Mouse (Mus musculus) midbrain, embryonic 13.5 days (tissue): ENCODE measurements around the gene Kif5a. TPM values are rescaled to one million over a fixed set of nuclear protein-coding genes. Genes with fewer than 3 reads are reported as not detected.

Source experiments
- ATAC-seq: fragments of 200-750 bp; cut with Nextera tagmentation; 2 replicates; pipeline ENCODE4 v1.8.0; 2017; ENCODE audit warnings: mild to moderate bottlenecking, moderate TSS enrichment, moderate library complexity
- H3K27ac ChIP-seq: fragments of 300-500 bp; sonication (generic); 2 replicates; pipeline ENCODE4 v1.5.1; 2015; ENCODE audit warnings: inconsistent platforms, mild to moderate bottlenecking, moderate library complexity
- H3K27me3 ChIP-seq: fragments of 300-500 bp; sonication (generic); 2 replicates; pipeline ENCODE4 v1.6.1; 2015; ENCODE audit warnings: mild to moderate bottlenecking, inconsistent platforms
- H3K36me3 ChIP-seq: fragments of 300-500 bp; sonication (generic); 2 replicates; pipeline ENCODE4 v1.6.1; 2015; ENCODE audit warnings: mild to moderate bottlenecking, inconsistent platforms
- H3K4me1 ChIP-seq: fragments of 300-500 bp; sonication (generic); replicated peaks from 2 replicates; pipeline ENCODE4 v1.6.1; 2015; ENCODE audit warnings: inconsistent platforms
- H3K4me2 ChIP-seq: fragments of 300-500 bp; sonication (generic); replicated peaks from 2 replicates; pipeline ENCODE4 v1.6.1; 2015; ENCODE audit warnings: moderate library complexity, mild to moderate bottlenecking, inconsistent platforms
- H3K4me3 ChIP-seq: fragments of 300-500 bp; sonication (generic); replicated peaks from 2 replicates; pipeline ENCODE4 v1.5.1; 2015; ENCODE audit warnings: mild to moderate bottlenecking, inconsistent platforms
- H3K9ac ChIP-seq: fragments of 300-500 bp; sonication (generic); replicated peaks from 2 replicates; pipeline ENCODE4 v1.6.1; 2015; ENCODE audit warnings: mild to moderate bottlenecking, inconsistent platforms
- H3K9me3 ChIP-seq: fragments of 300-500 bp; sonication (generic); 2 replicates; pipeline ENCODE4 v1.6.1; 2016; ENCODE audit warnings: mild to moderate bottlenecking, inconsistent platforms
- WGBS: fragments of 180-500 bp; shearing (Covaris S2); methylation state at CpG from one replicate; pipeline ENCODE4 v1.1.7; 2015; 5-methylcytosine and 5-hydroxymethylcytosine counted together
- polyA plus RNA-seq: library from polyadenylated mRNA; unstranded; fragments of >200 nt; fragmentation: Nextera tagmentation; extraction: Ambion mirVana; gene quantifications from 2 replicates; pipeline ENCODE4 v1.2.1, GENCODE M21; 2015

The Kif5a gene
- polyA plus RNA-seq, 1 experiment from 2014 or later, result 73.0 TPM

GRCm38 (mm10) chr10:127185101-127185500, 78.0 kb downstream of the Kif5a start:
- Histone ChIP-seq H3K27me3 (peaks cover 23% of the 10 kb centered on the region), H3K4me3 (no peak overlapping the region), H3K36me3 (peaks cover 7% of the 10 kb centered on the region; the same call in 1 of the 2 replicates), H3K27ac (no peak overlapping the region), H3K4me1 (peaks cover 49% of the 10 kb centered on the region), H3K4me2 (no peak overlapping the region), H3K9ac (no peak overlapping the region), H3K9me3 (no peaks in the 10 kb centered on the region)
- no peak for ATAC-seq
- WGBS, result 72% methylated on average over 9 of the region's 9 CpGs

DNA sequence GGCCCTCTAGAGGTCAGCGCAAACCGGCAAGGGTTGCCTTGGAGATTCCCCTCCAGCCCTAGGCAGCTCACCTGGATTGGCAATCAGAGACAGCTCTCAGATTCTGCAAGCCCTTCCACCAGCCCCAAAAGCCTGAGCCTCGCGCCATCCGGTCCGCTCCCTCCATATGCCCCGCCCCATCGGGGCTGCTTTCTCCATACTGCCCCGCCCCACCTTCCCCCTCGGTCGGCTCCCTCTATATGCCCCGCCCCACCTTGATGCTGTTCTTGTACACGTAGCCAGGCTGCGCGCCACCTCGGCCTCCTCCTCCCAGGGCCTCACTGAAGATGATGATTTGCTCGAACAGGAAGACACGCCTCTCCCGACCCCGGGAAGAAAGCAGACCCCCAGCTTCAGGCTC, 79.4 kb downstream of the Kif5a start:
- no peak for ATAC-seq
- 13% methylated on average over 20 of the region's 20 CpGs for WGBS

DNA sequence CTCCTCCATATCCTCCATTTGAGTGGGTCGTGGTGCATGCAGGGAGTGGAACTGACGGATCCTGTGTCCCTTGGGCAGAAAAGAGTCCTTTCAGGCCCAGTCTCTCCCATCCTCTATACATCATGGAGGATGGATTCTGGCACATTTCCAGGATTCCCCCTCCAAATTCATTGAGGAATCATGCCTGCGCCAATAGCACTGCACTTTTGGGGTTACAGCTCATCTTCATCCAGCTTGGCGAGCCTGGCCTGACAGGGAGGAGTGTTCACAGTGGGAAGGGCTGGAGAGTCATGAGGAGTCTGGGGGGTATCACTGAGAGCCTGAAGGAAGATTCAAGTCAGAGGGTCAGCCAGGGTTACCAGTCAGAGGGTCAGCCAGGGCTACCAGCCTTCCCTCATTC, 80.5 kb downstream of the Kif5a start:
- Histone ChIP-seq H3K27ac (no peak overlapping the region), H3K27me3 (peaks cover 47% of the 10 kb centered on the region)
- ATAC-seq, result no peak

More for the DNA sequence above, 79.4 kb downstream of the Kif5a start:
- Histone ChIP-seq H3K27ac (no peak overlapping the region), H3K4me3 (no peak overlapping the region), H3K9me3 (no peaks in the 10 kb centered on the region), H3K27me3 (peaks cover 36% of the 10 kb centered on the region), H3K36me3 (peaks cover 7% of the 10 kb centered on the region; the same call in 1 of the 2 replicates), H3K9ac (peak overlapping the region; percentile 47; the same call in 1 of the 2 replicates), H3K4me2 (peak overlapping the region; percentile 29), H3K4me1 (peaks cover 40% of the 10 kb centered on the region)

GRCm38 (mm10) chr10:127181566-127181965, 81.6 kb downstream of the Kif5a start:
- no peak overlapping the region for H3K9ac ChIP-seq

More for the DNA sequence above, 80.5 kb downstream of the Kif5a start:
- H3K9ac ChIP-seq, result no peak overlapping the region
- WGBS, result 96% methylated on average over 4 of the region's 4 CpGs
- peaks cover 44% of the 10 kb centered on the region for H3K4me1 ChIP-seq
- H3K4me2 ChIP-seq, result no peak overlapping the region
- H3K36me3 ChIP-seq, result peaks cover 7% of the 10 kb centered on the region; the same call in 1 of the 2 replicates
- H3K4me3 ChIP-seq, result no peak overlapping the region
- H3K9me3 ChIP-seq, result no peaks in the 10 kb centered on the region

DNA sequence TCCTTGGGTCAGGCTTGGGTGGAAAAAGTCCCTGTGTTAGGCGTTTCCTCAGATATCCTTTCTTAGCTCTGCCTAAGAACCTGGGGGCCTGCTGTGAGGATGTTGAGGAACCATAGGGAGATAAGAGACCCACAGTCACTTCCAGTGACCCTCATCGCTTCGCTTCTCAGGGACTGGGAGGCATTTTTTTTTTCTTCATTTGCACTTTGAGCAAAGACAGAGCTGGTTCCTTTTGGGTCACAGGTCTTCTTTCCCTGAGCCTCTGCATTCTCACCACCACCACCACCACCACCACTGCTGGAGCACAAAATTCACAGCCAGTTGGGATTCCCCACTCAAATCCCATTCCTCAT, 82.5 kb downstream of the Kif5a start:
- no peaks in the 10 kb centered on the region for H3K9me3 ChIP-seq
- peak overlapping the region; percentile 46; the same call in 1 of the 2 replicates for H3K4me2 ChIP-seq
- H3K27ac ChIP-seq, result no peak overlapping the region
- 6% methylated on average over 3 of the region's 3 CpGs for WGBS
- H3K9ac ChIP-seq, result no peak overlapping the region
- H3K4me3 ChIP-seq, result peak overlapping the region; percentile 16
- peaks cover 43% of the 10 kb centered on the region for H3K4me1 ChIP-seq
- H3K27me3 ChIP-seq, result peaks cover 65% of the 10 kb centered on the region
- ATAC-seq, result no peak
- no peaks in the 10 kb centered on the region for H3K36me3 ChIP-seq

More at GRCm38 (mm10) chr10:127181566-127181965, 81.6 kb downstream of the Kif5a start:
- Histone ChIP-seq H3K4me2 (no peak overlapping the region), H3K27ac (no peak overlapping the region), H3K9me3 (no peaks in the 10 kb centered on the region), H3K4me1 (peaks cover 43% of the 10 kb centered on the region), H3K4me3 (no peak overlapping the region), H3K27me3 (peaks cover 57% of the 10 kb centered on the region), H3K36me3 (peaks cover 2% of the 10 kb centered on the region; the same call in 1 of the 2 replicates)
- WGBS, result 64% methylated on average over 6 of the region's 6 CpGs
- ATAC-seq, result no peak

GRCm38 (mm10) chr10:127179871-127180694, 83.1 kb downstream of the Kif5a start, which contains the start of gene Slc26a10:
TSS of gene Slc26a10 (minus strand) at chr10:127180645.
- Histone ChIP-seq H3K9me3 (no peaks in the 10 kb centered on the region), H3K4me2 (peak within 1 kb of the TSS; percentile 46), H3K27me3 (peaks cover 67% of the 10 kb centered on the region), H3K9ac (peak within 1 kb of the TSS; percentile 56; the same call in 1 of the 2 replicates), H3K4me3 (peak within 1 kb of the TSS; percentile 16), H3K36me3 (no peaks in the 10 kb centered on the region), H3K27ac (no peak within 1 kb of the TSS), H3K4me1 (peaks cover 43% of the 10 kb centered on the region)
- WGBS, result 1% methylated on average over 34 of the region's 34 CpGs
- no peak for ATAC-seq

DNA sequence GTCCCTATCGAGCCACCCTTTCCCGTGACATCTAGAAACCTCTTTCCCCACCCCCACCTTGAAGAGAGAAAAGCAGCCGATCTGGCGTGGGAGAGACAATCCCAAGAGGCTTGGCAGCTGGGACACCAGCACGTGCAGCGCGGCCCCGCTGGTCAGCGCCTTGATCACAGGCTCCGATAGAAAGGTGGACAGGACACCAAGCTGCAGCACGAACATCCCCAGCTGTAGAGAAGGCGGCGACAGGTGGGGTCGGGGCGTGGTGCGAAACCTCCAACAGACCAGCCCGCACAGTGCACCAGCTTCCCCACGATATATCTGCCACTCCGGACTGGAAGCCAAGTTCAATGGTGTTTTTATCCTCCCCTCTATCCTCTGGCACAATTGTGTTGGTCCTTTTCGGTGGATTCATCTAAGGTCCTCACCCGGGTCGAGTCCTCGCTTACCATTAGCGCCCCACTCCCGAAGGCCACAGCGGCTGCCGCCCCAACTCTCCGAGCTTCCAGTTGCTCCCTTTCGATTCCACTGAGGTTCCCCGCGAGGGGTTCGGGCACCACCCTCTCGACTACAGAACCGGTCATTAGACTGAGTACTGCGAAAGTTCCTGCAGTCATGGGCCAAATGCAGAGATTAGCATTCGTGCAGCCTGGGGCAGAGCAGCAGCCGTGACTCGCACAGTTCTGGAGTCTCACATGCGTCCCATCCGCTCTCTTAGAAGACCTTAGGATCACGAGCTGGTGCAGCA, 84.7 kb downstream of the Kif5a start:
- Histone ChIP-seq H3K4me1 (peaks cover 27% of the 10 kb centered on the region), H3K4me2 (peak overlapping the region; percentile 45), H3K27ac (no peak overlapping the region), H3K4me3 (peak overlapping the region; percentile 25), H3K9ac (no peak overlapping the region), H3K36me3 (0 out of 2 replicates have a peak, but pooled peaks cover 3% of the 10 kb centered on the region), H3K9me3 (no peaks in the 10 kb centered on the region), H3K27me3 (peaks cover 72% of the 10 kb centered on the region)
- WGBS, result 4% methylated on average over 41 of the region's 41 CpGs
- no peak for ATAC-seq

- Histone ChIP-seq H3K4me2 (peak overlapping the region; percentile 45), H3K9ac (no peak overlapping the region), H3K27ac (no peak overlapping the region), H3K4me1 (peaks cover 25% of the 10 kb centered on the region), H3K4me3 (peak overlapping the region; percentile 25), H3K9me3 (no peaks in the 10 kb centered on the region), H3K36me3 (0 out of 2 replicates have a peak, but pooled peaks cover 8% of the 10 kb centered on the region), H3K27me3 (peaks cover 68% of the 10 kb centered on the region)
- ATAC-seq, result peak; percentile 62
- 1% methylated on average over 23 of the region's 23 CpGs for WGBS
Observed at GRCm38 (mm10) chr10:127177719-127178118, 85.4 kb downstream of the Kif5a start.

DNA sequence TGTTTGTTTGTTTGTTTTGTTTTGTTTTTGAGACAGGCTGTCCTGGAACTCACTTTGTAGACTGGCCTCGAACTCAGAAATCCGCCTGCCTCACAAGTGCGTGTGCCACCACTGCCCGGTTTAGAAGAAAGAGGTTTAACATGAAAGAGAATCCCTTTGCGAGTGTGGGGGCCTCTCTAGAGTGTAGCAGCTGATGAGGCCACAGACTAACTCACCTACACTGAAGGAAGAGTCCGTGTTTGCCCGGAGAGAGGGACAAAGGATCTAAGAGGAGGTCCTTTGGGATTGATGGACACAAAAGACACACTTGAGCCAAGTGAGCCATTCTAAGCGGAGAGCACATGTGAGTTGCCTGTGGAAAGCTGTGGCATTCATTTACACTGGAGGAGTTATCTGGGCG, 85.9 kb downstream of the Kif5a start:
- no peak overlapping the region for H3K9ac ChIP-seq
- peak overlapping the region; percentile 25; the same call in 1 of the 2 replicates for H3K4me3 ChIP-seq
- peaks cover 69% of the 10 kb centered on the region for H3K27me3 ChIP-seq
- ATAC-seq, result 0 out of 2 replicates have a peak, but pooled peaks have one; percentile 6
- peak overlapping the region; percentile 45; the same call in 1 of the 2 replicates for H3K4me2 ChIP-seq
- peaks cover 10% of the 10 kb centered on the region; the same call in 1 of the 2 replicates for H3K36me3 ChIP-seq
- 22% methylated on average over 9 of the region's 9 CpGs for WGBS
- no peak overlapping the region for H3K27ac ChIP-seq
- H3K4me1 ChIP-seq, result peaks cover 25% of the 10 kb centered on the region
- H3K9me3 ChIP-seq, result no peaks in the 10 kb centered on the region

- Histone ChIP-seq H3K4me1 (peaks cover 25% of the 10 kb centered on the region), H3K36me3 (peaks cover 15% of the 10 kb centered on the region), H3K27me3 (peaks cover 72% of the 10 kb centered on the region), H3K4me2 (no peak overlapping the region), H3K9me3 (no peaks in the 10 kb centered on the region), H3K4me3 (no peak overlapping the region), H3K27ac (no peak overlapping the region), H3K9ac (no peak overlapping the region)
- WGBS, result 7% methylated on average over 7 of the region's 7 CpGs
- ATAC-seq, result no peak
Observed at GRCm38 (mm10) chr10:127176756-127177155, 86.4 kb downstream of the Kif5a start.

GRCm38 (mm10) chr10:127176228-127176627, 86.9 kb downstream of the Kif5a start:
- Histone ChIP-seq H3K4me2 (no peak overlapping the region), H3K9ac (no peak overlapping the region), H3K27ac (no peak overlapping the region), H3K36me3 (peaks cover 18% of the 10 kb centered on the region), H3K4me1 (peaks cover 25% of the 10 kb centered on the region), H3K9me3 (no peaks in the 10 kb centered on the region), H3K27me3 (peaks cover 72% of the 10 kb centered on the region), H3K4me3 (no peak overlapping the region)
- 26% methylated on average over 3 of the region's 3 CpGs for WGBS
- no peak for ATAC-seq
